Mouse (Mus musculus): Measurements from ENCODE around the gene Atp2a2. TPM values are rescaled to one million over a fixed set of nuclear protein-coding genes. Genes with fewer than 3 reads are reported as not detected.
A peak's percentile ranks its signal among the peaks of the same experiment; 100 is the strongest.

Atp2a2 gene
- total RNA-seq (2021) = 212 and 220 TPM in 2 replicates
- long read RNA-seq, experiment 1, full-length matches to known transcripts = 76 of 101 reads
- long read RNA-seq, experiment 1, partial matches to known transcripts = 16 of 101 reads
- long read RNA-seq, experiment 1, other reads (novel, unspliced or antisense) = 9 of 101 reads
- long read RNA-seq, experiment 2, full-length matches to known transcripts = 63 of 94 reads
- long read RNA-seq, experiment 2, partial matches to known transcripts = 18 of 94 reads
- long read RNA-seq, experiment 2, other reads (novel, unspliced or antisense) = 13 of 94 reads

DNA sequence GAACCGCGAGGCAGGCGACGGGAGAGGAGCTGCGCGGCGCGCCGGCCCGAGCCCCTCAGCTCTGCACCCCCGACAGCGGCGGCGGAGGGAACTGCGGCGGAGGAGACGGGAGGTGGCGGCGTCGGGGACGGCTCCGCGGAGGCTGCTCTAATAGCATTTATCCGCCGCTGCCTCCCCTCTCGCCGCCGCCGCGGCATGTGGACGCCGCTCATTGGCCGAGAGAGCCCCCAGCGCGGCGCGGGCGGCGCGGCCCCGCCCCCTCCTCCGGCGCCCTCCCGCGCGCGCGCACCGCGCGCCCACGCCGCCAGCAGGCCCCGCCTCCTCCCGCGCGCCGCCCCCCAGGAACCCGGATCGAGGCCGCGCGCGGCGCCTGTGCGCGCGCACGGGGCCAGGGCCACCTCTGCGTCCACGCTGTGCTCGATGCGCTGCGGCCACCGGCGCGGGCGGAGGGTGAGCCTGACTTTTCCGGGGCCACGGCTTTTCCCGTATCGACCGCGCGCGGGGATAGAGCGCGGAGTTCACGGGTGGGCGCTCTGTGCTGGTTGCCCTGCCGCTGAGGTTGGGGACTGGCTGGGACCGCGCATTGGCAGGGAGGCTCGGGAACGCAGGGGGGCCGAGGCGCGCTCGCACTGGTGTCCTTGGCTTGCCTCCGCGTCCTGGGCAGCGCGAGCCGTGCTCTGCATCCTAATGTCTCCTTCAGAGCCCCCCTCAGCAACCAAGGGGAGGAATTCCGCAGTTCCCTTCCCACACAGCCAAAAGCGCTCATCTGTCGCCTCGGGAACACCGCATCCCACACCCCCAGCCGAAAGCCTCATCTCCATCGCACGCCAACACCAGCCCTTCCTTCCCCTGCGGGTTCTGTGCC is at the start of gene Atp2a2:
Gene Atp2a2 (minus strand): TSS at position 149 of the 865 bp plus-strand sequence.
- peak; percentile 96 for DNase-seq

DNA sequence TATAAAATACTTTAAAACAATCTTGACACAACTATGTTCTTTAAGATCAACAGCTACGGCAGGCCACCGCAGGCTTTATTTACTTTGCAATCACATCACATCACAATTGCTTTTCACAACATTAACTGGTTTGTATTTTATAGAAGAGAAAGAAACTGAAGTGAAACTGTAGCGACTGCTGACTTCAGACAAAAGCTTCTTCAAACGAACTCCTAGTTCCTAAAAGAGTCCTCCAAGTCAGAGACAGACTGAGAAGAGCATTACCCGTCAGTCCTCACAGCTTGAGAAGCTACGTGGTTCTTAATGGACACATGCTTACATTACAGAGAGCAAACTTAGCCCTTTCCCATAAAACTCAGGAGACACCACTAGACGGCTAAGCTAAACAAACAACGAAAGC is 48.4 kb upstream of the Atp2a2 start:
- no peak for DNase-seq

GRCm38 (mm10) chr5:122548671-122549070 is 46.6 kb upstream of the Atp2a2 start:
- DNase-seq = peak; percentile 53

GRCm38 (mm10) chr5:122547810-122548209 is 45.8 kb upstream of the Atp2a2 start:
- no peak for DNase-seq

DNA sequence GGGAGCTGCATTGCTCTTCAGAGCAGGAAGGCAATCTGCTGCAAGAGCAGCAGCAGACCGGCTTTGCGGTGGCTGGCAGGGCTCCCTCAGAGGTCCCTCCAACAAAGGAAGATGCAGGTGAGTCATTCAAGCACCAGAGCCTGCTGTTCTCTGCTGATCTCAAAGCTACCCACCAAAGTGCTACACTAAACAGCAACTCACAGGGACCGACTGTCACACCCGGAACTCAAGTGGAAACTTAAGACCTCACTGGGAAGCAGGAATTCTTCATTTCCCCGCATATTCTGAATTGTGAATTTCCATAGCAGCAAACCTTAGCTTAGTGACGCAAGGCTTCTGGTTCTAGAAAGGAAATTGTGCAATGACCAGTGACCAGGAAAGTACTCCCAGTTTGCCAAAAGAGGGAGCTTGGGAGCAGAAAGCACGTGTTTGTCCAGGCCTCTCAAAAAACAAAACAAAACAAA is 45.3 kb upstream of the Atp2a2 start:
- DNase-seq = peak; percentile 71

DNA sequence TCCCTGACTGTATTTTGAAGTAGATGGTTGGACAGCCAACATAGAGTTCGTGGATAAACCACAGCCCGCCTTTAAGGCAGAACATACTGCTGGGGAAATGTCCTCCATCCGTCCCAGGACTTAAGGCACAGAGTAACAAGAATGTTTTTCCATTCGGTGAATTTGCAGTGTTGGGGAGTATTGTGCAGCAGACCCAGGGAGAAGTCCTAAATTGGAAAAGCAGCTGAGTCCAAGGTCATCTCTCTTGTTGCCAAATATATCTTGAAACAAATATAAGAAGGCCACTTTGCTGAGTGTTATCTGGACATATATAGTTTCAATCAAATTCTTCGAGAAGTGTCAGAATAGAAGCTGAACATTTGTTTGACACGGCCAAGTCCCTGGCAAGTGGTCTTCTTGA is 41.4 kb upstream of the Atp2a2 start:
- DNase-seq = no peak

GRCm38 (mm10) chr5:122541871-122542270 is 39.8 kb upstream of the Atp2a2 start:
- DNase-seq = no peak

GRCm38 (mm10) chr5:122538077-122538476 is 36.1 kb upstream of the Atp2a2 start:
- no peak for DNase-seq

- no peak for DNase-seq
Observed at GRCm38 (mm10) chr5:122537654-122538053, 35.6 kb upstream of the Atp2a2 start.

DNA sequence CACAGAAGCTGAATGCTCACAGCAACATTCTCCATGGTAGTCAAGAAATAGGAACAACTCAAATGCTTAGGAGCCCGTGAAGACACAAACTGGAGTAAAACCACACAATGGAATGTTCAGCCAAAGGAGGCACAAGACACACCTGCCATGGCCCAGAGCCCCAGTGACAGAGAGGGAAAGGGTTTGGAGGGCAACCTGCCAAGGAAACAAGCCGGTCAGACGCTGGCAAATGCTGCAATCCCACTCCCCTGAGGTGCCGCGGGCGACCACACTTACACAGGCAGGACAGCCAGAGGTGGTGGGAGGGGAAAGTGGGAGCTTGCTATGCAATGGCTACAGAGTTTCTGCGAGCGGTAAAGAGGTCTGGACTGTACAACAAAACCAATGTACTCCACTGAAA is 31.9 kb upstream of the Atp2a2 start:
- no peak for DNase-seq

- peak; percentile 55 for DNase-seq
Observed at GRCm38 (mm10) chr5:122529913-122530604, 28.0 kb upstream of the Atp2a2 start.

GRCm38 (mm10) chr5:122529316-122529715 is 27.3 kb upstream of the Atp2a2 start:
- peak; percentile 79 for DNase-seq

- DNase-seq = no peak
Observed at GRCm38 (mm10) chr5:122528591-122528990, 26.6 kb upstream of the Atp2a2 start.

GRCm38 (mm10) chr5:122527761-122528160 is 25.7 kb upstream of the Atp2a2 start:
- no peak for DNase-seq

DNA sequence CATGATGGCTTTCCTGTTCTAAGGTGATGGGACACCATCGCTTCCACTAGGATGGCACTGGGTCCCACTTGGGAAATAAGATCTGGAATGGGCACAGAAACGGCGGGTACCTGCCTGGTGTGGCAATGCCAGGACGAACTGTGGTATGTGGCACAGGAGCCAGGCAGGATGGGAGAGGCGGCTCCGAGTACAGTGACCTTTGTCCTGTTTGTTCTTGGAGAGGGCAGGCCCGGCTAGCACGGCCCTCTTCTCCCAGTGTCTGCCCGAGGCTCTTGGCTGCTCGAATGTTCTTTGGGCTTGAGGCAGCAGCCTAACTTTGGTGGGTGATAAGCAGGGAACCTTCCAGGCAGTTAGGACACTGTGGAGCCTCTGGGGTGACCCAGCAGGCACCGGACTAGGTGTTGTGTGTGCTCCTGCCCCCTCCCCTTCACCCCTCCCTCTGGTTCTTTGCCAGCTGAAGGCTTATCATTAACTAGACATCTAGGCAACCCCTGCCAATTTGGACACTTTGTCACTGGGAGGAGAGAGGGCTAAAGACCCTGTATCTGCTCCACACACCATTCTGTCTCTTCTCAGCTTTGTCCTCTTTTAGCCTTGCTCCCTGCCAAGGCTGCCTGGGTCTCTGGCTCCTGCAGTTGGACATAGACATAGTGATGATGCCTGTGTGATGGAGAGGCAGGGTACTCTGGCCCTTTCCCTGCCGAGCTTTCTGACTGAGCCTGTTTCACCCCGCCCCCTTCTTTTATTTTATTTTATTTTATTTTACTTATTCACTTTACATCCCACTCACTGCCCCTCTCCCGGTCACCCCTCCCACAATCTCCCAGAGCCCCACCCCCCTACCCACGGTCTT is 25.1 kb upstream of the Atp2a2 start:
- peak; percentile 66 for DNase-seq

DNA sequence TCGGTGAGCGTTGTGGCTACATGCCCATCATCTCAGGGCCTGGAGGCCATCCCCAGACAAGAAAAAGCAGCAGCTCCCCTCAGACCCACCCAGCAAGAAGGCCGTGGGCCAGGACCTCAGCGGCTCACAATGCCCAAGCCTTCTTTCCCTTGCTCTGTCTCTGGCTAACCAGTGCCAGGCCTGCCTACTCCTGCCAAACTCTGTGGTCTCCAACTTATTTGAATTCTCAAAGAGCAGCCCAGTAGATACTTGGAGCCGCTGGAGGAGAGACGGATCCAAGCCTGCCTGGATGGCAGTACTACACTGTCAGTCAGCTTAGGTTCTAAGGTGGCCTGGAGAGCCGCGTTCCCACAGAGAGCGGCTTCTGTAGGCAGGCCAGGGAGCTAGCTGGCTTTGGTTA is 24.4 kb upstream of the Atp2a2 start:
- no peak for DNase-seq

DNA sequence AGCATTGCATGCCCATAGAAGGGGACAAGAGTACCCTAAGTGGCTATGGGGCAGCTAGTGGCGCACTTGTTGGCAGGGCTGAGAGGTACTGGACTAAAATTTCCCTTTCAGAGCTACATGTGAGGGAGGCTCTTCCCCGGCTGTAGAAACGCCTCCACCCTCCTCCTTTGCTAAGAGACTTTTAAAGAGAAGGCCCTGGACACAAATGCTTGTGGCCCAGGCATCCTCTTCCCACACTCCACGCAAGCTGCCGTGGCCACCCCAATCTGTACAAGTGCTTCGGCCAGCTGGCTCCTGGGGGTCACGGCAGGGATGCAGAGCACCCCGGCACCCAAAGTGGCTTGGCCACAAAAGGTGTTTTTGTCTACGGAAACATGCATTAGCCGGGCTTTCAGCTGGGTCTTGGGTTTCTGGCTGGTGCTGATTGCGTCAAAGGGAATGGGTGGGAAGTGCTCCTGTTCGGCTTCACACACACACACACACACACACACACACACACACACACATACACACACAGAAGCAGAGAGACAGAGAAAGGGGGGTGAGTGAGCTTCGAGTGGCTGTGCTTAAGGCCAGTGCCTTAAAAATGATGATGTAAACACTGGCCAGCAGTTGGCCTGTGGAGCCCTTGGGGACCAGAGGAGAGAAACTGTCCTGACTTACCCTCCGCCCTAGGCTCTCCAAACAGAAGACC is 23.4 kb upstream of the Atp2a2 start:
- no peak for DNase-seq

GRCm38 (mm10) chr5:122524854-122525237 is 22.8 kb upstream of the Atp2a2 start:
- DNase-seq = no peak

GRCm38 (mm10) chr5:122524244-122524643 is 22.2 kb upstream of the Atp2a2 start:
- peak; percentile 61 for DNase-seq

GRCm38 (mm10) chr5:122521130-122521473 is 19.1 kb upstream of the Atp2a2 start:
- DNase-seq = no peak
